Mouse (Mus musculus) retina, embryonic 14.5 days (tissue): ENCODE results near the gene Tomm20.
"Not testable (repeated sequence)": the region's sequence is repeated elsewhere in the genome, so short reads cannot be mapped to it uniquely, and the experiment has no call there.

Experiments used
- DNase-seq: peaks from one replicate; pipeline ENCODE4 v3.0.0-alpha.2; 2015; ENCODE audit warnings: low spot score

Tomm20 gene

DNA sequence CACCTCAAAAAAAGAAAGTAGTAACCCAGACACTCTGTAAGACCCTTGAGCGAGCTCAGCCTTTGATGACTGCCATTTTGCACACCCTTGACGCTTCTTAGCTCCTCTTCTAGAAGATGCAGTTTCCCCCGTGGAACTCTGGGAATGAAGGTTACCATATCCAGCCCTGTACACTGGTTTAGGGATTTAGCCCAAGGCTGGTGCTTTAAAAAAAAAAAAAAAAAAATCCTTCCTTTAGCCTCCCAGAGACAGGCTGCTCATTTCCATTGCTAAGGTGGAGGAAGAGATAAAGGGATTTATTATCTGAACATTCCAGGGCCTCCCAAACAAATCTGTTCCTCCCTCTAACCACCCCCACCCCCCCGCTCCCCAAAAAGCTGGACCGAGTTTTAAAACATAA lies 61.9 kb downstream of the Tomm20 start:
- DNase-seq: no peak

DNA sequence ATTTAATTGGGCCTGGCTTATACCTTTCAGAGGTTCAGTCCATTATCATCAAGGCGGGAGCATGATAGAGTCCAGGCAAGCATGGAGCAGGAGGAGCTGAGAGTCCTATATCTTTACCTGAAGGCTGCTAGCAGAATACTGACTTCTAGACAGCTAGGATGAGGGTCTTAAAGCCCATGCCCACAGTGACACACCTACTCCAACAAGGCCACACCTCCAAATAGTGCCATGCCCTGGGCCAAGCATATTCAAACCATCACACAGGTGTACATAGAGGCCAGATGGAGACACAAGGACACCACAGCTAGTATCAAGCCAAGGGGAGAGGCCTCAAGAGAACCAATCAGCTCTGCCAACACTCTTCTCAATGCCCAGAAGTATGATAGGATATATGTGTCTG lies 63.1 kb downstream of the Tomm20 start:
- not testable (repeated sequence) for DNase-seq

DNA sequence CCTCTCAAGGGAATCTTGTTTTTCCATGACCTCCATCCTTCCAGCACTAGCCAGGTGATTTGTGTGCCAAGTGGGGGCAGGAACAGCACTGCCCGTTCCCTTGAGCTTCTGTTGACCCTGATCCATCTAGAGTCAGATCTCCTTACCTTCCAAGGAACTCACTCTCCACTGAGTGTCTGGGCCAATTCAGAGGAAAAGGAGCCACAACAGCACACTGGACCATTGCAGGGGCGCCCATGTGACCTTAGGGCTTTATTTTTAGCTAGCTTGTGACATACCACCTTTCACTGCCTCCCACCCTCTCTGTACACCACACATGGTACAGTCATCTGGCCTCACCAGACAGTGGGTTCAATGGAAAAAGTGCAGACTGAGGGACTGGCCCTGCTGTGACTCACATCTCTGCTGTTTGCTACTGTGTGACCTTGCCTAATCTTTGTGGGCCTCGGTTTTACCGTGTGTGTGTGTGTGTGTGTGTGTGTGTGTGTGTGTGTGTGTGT lies 64.0 kb downstream of the Tomm20 start:
- DNase-seq: no peak
